In genomic region chr13:41530326-41530725, GRCm38 (mm10) we compare ENCODE assay signal across 13 mouse cellular contexts.
"Had no signal": no experiment of that assay in that cellular context is flagged by ENCODE, and none has a peak within 500 bp of the region (broad histone marks: within the 10 kb centered on the region; RNA-seq: fewer than 3 reads in every experiment).

No protein-coding gene starts in this region.

- H3K27me3 ChIP-seq: limb, embryonic 12.5 days; liver, embryonic 15.5 days; megakaryocyte, embryonic 14.5 days; midbrain, embryonic 15.5 days; neural tube, embryonic 12.5 days had no signal

- DNase-seq: kidney, adult 18-20 months; kidney, postnatal 14 days; lung, embryonic 14.5 days; lung, postnatal 14 days; thymus, postnatal 36 days had no signal

- H3K36me3 ChIP-seq: limb, embryonic 12.5 days; liver, embryonic 15.5 days; midbrain, embryonic 15.5 days; neural tube, embryonic 12.5 days had no signal

- H3K4me3 ChIP-seq: limb, embryonic 12.5 days; liver, embryonic 15.5 days; megakaryocyte, embryonic 14.5 days; midbrain, embryonic 15.5 days; neural tube, embryonic 12.5 days had no signal

- ATAC-seq: midbrain, embryonic 15.5 days had no signal

- H3K4me1 ChIP-seq: limb, embryonic 12.5 days; liver, embryonic 15.5 days; midbrain, embryonic 15.5 days; neural tube, embryonic 12.5 days had no signal

- H3K27ac ChIP-seq: limb, embryonic 12.5 days; liver, embryonic 15.5 days; macrophage; midbrain, embryonic 15.5 days; neural tube, embryonic 12.5 days had no signal

- H3K9me3 ChIP-seq: limb, embryonic 12.5 days; liver, embryonic 15.5 days; megakaryocyte, embryonic 14.5 days; midbrain, embryonic 15.5 days; neural tube, embryonic 12.5 days had no signal

- H3K4me2 ChIP-seq: limb, embryonic 12.5 days; liver, embryonic 11.5 days; liver, embryonic 15.5 days; lung, embryonic 14.5 days; midbrain, embryonic 11.5 days; midbrain, embryonic 15.5 days; neural tube, embryonic 12.5 days had no signal

- H3K9ac ChIP-seq: limb, embryonic 12.5 days; liver, embryonic 15.5 days; lung, embryonic 14.5 days; midbrain, embryonic 15.5 days; neural tube, embryonic 12.5 days had no signal
